Mouse (Mus musculus): Measurements from ENCODE around the gene Chd5.

Chd5 gene

DNA sequence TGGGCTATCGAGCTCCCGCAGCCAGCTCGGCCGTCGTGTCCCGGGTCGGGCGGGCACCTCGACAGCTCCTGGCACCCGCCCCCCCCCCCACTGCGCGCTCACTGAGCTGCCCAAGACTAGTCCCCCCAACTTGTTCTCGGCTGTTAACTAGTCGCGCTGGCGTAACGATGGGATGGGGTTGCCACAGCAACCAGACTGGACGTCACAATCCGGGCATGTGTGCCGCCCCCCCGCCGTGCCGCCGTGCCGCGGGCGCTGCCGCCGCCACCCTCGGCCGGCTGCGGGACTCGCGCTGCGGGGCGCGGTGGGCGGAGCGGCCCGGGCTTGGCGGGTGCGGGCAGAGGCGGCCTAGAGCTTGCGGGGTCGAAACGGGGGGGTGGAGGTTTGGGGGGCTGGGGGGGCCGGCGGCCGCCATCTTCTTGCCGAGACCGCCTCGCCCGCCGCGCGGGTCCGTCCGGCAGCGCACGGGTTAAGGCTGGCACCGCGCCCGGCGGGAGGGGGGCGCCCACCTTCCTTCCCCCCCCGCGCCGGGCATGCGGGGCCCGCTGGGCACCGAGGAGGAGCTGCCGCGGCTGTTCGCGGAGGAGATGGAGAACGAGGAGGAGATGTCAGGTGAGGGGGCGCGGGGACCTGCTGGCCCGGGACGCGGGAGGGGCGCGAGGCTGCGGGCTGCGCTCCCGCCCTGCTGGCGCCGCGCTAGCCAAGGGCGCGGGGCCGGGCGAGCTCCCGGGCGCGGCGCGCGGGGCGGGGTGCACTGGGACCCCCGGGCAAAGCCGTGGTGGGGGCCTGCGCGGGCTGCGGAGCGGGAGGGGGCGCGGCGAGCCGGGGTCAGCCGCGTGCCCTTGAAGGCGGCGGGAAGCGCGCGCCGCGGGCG, at the start of gene Chd5:
Chd5 (plus strand) TSS at position 233 of the 874 bp plus-strand sequence.
- no peak for DNase-seq

DNA sequence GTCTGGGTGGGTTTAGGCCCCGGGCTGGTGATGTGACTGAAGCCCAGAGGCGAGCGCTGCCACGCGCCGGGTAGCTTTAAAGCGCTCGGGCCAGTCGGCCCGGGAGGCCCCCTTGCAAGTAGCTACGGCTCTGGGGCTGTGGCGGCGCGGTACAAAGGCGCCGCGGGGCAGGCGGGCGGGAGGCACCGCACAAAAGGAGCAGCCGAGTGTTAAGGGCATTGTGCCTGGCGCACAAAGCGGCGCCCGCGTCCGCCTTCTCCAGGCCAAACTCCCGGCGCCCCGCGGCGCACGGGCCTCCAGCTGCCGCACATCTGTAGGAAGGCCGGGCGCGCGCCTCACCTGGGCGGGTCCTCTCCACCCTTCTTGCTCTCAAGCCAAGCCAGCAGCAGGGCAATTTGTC, 48.1 kb upstream of the Chd5 start:
- peak; percentile 81 for DNase-seq

DNA sequence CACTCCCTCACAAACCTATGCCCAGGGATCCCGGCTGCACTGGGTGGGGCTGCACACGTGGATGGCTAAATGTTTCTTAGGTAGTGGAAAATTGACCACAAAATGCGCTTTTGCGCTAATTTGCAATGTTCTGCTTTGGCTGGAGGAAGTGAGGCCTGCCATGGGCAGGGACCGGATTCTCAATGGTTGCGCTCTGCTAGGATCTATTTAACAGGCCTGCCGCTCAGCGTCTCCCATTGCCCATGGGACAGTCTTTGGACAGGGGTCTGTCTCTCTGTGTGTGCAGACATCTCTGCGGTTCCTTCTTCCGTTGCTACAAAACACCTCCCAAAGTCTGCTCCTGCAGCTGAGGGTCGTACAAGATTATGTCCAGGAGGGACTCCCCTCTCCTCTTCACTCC, 47.5 kb upstream of the Chd5 start:
- DNase-seq = no peak

DNA sequence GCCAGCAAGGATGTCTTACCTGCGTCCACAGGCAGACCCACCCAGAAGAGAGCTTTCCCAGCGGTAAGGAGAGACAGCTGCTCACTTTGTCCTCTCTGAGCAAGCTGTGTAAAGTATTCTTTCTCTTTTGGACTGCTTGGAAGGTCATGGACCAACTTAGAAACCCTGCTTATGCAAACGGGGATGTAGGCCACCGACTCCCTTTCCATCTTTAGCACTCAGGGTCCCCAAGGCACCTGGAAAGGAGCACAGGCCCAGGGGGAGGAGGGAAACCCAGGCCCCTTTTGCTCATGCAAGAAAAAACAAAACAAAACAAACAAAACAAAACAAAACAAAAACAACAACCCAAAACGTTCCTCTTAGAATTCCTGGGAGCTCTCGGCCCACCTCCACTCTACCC, 46.9 kb upstream of the Chd5 start, which contains the start of gene Hes3:
Hes3 (minus strand) TSS at position 101 of the 400 bp plus-strand sequence.
- DNase-seq = no peak

DNA sequence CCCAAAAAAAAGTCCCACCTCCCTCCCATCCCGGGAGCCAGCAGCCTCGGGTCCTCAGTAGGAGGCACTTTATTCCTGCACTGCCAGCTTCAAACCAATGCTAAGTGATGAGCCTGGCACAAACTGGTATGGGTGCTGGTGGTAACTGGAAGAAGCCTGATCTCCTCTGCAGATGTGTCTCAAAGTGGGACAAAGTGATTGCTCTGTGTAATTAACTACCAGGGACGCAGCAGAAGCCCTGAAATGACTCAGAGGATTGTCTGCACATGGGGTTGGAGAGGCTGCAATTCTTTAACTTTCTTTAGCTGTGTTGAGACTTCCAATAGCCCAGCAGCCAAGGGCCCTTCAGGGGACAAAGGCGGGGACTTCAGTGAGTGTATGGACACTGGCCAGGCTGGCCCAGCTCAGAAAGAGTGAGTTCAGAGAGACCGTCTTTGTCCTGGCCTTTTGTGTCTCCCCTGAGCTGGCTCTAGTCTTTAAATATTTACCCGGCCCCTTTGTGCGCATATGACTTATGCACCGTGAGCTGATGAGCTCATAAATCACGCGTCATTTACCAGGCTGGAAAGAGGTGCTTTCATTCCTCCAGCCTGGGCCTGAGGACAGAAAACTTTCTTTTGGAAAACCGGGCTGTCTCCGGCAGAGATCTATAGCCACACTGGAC, 46.2 kb upstream of the Chd5 start:
- DNase-seq = peak; percentile 70

DNA sequence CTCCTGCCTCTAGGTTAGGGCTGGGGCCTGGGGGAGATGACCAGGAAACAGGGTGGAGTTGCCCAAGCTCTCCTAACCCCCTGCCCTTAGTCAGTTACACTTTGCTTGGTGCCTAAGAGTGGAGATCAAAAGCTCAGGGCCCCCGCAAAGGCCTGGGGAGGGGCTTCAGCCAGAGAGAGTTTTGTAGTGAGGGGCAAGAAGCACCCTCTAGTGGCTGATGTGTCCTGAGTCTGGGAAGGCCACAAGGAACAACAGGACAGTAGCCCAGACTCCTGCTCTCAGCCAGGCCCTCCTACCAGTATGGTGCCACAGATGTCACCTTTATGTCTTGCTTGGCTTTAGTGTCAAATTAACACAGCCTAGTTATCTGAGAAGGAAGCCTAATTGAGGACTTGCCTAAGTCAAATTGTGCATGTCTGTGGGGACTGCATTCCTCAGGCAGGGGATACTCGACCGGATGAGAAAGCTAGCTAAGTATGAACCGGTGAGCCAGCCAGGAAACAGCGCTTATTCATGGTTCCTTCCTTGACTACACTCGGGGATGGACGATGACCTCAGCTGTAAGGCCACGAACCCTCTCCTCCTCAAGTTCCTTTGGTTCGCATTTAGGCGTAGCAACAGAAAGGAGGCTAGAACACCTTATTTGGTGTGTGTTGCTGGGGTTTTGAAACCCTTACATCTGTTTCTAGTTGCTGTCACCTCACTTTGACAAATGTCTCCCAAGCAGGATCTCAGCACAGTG, 44.1 kb upstream of the Chd5 start:
- peak; percentile 52 for DNase-seq

DNA sequence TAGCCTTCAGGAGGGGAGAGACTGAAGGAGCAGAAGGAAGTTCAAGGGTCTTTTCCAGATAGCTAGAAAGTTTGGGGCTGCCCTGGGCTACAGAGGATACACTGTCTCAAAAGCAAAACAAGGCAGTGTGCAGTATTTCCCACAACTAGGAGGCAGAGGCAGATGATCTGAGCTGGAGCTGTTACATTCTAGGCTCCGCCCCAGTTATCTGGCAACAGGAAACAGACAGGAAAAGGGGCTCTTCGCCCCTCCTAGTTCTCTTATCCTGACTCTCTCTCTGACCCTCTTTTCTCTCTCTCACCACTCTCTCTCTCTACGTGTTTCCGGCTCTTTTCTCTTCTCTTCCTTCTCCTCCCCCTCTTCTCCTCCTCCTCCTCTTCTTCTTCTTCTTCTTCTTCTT, 42.5 kb upstream of the Chd5 start:
- no peak for DNase-seq

DNA sequence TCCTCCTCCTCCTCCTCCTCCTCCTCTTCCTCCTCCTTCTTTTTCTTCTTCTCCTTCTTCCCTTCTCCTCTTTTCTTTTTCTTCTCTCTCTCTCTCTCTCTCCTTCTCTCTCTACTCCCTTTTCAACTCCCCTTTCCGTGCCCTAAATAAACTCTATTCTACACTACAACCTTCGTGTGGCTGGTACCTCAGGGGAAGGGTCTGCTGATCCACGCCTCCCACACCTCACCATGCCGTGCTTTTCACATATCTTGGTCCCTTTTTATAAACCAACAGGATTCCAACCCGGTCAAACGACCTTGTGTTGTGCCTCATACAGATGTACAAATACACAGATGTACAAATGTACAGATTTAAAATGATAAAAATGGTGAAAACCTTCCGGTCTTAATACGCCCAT, 42.1 kb upstream of the Chd5 start:
- DNase-seq = no peak

DNA sequence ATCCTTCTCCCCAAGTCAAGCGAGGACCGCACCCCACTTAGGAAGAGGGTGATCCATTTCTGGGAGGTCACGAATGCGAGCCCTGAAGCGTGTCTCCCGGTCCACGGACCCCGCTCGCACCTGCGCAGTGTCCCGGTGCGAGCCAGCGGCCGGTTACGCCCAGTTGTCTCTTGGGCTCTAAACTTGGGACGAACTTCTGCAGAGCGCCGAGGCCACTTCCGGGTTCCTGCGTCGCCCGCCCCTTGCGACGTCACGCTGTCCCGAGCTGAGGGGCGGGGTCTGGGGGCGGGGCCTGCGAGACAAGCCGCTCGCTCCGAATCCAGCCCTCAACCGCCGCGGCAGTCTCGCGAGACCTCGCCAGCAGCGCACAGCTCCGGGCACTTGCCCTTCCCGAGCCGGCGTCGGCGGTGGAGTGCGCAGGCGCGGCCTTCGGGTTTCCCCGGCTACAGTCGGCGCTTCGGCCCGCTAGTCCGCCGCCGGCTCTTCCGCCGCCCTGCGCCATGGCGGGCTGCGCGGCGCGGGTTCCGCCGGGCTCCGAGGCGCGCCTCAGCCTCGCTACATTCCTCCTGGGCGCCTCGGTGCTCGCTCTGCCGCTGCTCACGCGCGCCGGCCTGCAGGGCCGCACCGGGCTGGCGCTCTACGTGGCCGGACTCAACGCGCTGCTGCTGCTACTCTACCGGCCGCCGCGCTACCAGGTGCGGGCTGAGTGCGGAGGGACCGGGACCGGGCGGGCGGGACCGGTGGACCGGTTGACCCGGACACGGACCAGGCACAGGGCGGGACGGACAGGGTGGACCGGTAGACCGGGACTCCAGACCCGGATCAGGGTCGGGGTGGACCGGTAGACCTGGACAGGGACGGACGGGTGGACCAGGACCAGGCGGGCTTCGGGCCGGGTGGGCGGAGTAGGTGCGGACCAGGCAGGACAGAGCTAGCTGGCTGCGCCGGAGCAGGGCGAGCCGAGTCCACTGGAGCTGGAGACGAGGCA, 41.3 kb upstream of the Chd5 start, which contains the start of gene Icmt:
Icmt (plus strand) TSS at position 354 of the 988 bp plus-strand sequence.
- peak; percentile 100 for DNase-seq

DNA sequence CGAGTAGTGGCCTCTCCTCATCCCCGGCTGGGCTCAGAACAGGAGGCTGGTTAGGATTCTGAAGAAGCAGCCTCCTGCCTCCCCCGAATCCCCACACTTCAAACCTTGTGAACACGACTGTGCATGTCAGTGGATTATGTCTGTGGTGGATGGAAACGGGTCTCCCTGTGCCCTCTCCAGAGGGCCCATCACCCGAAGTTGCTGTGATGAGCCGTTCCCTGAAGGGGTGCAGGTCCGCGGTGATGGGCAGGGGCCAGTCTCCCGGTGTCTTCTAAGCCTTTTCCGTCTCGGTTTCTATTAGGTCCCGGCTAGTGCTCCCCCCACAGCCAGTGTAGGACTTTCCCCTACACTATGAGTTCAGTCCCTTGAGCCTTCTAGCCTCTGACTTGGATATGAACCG, 39.6 kb upstream of the Chd5 start:
- no peak for DNase-seq

DNA sequence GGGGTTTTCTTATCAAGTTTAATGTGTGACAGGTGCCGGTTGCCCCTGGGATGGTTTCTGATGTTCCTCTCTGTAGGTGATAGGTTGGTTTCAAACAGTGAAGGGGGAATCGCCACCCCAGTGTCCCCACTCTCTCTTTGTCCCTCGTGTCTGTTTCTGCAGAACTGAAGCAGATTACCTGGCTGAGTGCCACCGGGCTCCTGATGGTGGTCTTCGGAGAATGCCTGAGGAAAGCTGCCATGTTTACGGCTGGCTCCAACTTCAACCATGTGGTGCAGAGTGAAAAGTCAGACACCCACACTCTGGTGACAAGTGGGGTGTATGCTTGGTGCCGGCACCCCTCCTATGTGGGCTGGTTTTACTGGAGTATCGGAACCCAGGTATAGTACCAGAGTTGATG, 38.1 kb upstream of the Chd5 start:
- no peak for DNase-seq

DNA sequence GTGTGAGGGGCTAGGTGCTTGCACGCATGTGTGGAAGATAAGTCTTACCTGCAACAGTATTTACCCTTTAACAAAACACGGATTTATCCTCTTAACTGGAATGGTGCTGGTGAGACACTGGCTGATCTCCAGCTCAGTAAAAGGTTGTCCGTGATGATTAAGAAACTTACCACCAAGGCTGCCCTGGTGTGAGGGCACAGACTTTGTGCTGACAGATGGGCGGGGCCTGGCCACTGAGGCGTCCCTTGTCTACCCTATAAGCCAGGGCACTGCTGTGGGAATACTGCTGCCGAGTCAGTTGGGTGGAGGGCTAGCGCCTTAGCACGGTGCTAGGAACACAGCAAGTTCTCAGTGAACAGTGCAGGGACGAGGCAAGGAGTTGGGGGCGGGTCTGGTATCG, 36.4 kb upstream of the Chd5 start:
- no peak for DNase-seq

DNA sequence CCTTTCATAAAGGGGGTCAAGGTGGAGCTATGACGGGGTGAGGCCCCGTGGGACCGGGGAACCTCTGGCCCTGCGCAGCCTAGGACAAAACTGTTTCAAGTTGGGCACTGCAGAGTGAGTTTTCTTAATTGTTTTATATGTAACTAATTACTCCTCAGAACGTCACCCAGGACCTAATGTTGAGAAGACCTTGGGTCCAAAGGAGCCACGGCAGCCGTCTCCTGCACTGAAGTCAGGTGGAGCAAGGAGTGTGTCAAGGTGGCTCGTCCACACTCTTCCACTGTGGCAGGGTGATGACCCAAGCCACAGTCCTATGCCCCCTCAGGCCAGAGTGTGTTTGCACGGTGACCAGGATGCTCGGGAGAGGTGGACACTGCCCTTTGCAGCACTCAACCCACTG, 35.3 kb upstream of the Chd5 start:
- no peak for DNase-seq

DNA sequence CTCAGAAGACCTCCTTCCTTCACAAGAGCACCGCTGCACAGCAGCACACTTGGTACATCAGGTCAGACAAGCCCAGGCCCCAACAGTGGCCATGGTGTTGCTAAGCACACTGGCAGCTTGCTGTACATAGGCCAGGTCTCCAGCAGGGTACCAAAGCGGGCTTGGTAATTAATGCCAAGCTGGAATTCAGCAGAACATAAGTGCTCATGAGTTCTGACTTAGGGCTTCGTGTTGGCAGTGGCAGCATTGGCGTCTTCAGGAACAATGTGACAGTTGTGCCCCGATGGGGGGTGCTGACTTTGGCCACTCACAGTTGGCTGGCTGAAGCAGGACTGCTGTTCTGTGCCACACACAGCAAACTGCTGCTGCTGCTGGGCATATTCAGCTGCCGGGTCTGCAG, 33.8 kb upstream of the Chd5 start:
- DNase-seq = no peak

DNA sequence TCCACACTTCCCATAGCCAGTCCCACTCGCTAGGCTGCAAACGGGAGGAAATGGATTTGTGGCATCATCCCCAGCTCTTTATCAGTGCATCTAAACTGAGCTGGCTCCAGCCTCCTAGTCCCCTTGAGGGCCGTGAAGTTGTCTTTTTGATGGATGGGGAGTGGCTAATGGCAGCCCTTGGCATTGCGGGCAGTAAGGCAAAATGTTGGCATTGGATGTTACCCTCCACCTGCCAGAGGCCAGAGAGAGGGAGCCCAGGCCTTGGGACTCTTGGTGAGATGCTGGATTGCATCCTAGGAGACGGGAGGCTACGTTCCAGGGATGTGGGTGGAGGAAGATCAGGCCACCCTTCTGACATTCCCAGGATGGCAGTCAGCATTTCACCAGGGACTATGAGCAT, 32.5 kb upstream of the Chd5 start:
- DNase-seq = no peak

DNA sequence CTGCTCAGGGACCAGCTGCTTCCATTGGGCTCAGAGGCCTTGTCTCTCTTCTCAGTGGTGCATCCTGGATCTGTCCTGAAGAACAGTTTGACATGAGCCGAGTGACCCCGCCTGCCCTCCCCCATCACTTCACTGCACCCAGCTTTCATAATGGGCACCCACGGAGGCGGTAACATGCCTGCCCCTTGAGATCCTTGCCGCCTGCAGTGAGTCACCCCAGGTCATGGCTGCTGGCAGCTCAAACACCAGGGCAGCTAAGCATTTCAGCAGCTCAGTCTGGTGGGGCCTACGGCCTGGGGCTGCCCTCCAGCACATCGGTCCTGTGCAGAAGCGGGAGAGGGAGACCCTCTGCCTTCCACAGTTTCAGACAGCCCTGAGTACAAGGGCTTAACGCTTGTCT, 30.9 kb upstream of the Chd5 start:
- no peak for DNase-seq

DNA sequence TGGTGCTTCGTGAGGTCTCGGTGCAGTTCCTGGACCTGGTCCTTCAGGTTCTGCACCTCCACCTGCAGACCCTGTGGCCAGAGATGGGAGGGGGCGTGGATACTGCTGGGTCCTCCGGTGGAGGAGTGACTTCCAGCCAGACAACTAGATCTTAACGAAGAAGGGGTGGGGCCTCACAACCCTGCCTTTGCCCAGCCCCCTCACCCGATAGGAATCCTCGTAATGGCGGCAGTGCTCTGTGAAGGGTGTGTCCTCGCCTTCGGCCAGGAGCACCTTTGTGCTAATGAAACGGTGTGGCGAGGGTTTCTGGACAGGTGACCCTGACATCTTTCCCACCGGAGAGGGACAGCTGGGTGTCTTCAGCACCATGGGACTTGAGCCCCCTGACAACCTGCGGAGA, 26.3 kb upstream of the Chd5 start:
- DNase-seq = no peak

DNA sequence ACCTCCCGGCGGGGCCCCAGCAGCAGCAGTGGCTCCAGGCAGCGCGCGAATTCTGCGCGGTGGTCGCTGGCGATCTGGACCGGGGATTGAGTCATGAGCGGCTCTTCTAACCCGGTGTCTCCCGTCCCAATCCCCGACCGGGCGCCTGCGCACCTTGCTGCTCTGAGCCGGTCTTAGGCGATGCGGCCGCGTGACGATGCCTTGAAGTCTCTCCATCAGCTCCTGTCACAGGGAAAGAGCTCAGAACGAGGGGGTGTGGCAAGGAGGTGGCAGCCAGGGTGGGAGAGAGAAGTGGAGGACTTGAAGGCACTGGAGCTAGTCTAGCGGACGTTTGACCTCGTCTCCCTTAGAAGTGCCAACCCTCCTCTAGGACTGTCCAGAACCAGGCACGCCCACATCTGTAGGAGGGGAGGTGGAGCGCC, 25.2 kb upstream of the Chd5 start:
- peak; percentile 62 for DNase-seq

DNA sequence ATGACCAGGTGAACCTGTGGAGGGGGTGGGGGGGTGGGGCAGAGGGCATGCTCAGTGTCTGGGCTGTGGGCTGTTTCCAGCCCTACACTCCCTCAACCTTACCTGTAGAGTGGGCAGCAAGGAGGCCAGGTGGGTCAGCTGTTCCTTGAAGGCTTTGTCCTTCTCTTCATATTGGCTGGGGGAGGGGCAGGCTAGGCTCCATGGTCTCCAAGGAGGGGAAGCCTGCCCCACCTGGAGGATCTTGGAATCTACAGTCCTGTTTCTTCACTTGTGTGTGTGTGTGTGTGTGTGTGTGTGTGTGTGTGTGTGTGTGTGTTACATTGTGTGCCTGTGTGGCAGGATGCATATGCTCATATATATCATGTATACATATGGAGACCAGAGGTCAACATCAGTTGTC, 24.5 kb upstream of the Chd5 start:
- DNase-seq = peak; percentile 64

DNA sequence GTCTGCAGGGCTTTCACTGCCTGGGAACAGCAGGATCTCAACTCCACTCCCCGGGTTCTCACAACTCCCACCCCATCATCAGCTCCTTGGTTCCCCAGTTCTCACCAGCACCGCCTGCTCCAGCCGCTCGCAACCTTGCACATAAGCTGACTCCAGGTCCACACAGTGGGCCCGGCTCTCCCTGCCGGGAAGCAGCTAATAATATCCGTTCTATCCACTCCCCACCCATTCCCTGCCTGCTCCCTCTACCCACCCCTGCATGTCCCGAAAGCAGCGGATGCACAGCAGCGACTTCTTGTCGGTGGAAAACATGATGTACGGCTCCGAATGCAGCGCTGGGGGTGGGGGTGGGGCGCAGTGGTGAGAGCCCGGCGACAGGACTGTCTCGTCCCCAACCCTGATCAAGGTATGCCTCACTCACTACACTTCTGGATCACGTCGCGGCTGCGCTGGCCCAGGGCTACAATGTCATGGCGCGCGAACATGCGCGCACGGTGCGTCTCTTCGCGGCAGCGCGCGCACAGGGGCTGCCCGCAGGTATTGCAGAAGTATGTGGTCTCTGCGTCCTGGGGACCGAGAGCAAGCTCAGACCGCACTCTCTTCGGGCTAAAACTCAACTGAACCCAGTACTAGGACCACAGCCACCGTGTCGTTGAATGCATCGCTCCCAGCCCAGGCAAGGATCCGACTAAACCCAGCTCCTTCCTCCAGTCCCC, 22.8 kb upstream of the Chd5 start:
- no peak for DNase-seq

DNA sequence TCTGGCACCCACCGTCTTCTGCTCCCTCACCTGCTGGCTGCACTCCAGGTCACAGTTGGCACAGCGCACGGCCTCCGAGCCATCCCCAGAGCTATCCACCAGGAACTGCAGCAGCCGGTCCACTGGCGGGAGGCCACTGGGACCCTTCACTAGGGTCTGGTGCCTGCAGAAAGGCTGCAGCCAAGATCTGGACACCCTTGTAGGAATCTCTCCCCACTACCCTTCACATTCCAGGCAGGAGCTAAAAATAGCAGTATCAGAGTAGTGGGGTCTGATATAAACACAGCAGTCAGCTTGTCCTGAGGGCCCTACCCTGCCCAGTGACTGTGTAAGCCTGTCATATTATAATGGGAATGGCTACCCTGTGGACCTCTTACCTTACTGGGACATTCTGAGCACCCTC, 20.8 kb upstream of the Chd5 start:
- DNase-seq = no peak

Measured in embryo, embryonic 11 days (tissue).